Mouse (Mus musculus) MEL (cell line): ENCODE measurements around the gene Baiap2l1. TPM values are rescaled to one million over a fixed set of nuclear protein-coding genes. Genes with fewer than 3 reads are reported as not detected.
"Not testable (repeated sequence)": the region's sequence is repeated elsewhere in the genome, so short reads cannot be mapped to it uniquely, and the experiment has no call there.

Experiments
- DNase-seq: peaks from one replicate; pipeline ENCODE4 v3.0.0; 2011; ENCODE audit warnings: low read depth, low spot score
- H3K27ac ChIP-seq: 2 replicates; pipeline ENCODE4 v1.5.1; 2012; ENCODE audit warnings: low read depth, mild to moderate bottlenecking, control low read depth, low read length, moderate library complexity; ENCODE audit not compliant: control insufficient read depth
- H3K27me3 ChIP-seq, 2 experiments: fragments of 150-350 bp in 1 of 2; sonication (generic) in 1 of 2; 2 replicates each; pipeline ENCODE4 v1.6.1; 2012; ENCODE audit warnings: low read length in 2 of 2, mild to moderate bottlenecking in 2 of 2, improper control_type of control experiment in 1 of 2, moderate library complexity in 1 of 2; ENCODE audit not compliant: insufficient read depth in 2 of 2, control insufficient read depth in 1 of 2
- H3K36me3 ChIP-seq, 2 experiments: 2 replicates each; pipeline ENCODE4 v1.6.1; 2012 to 2014; ENCODE audit warnings: low read length in 2 of 2, improper control_type of control experiment in 1 of 2, inconsistent platforms in 1 of 2, mild to moderate bottlenecking in 1 of 2; ENCODE audit not compliant: insufficient read depth in 2 of 2, control insufficient read depth in 1 of 2
- H3K4me1 ChIP-seq, 2 experiments: fragments of 150-350 bp in 1 of 2; sonication (generic) in 1 of 2; 2 replicates each; pipeline ENCODE4 v1.6.1; 2012; ENCODE audit warnings: low read length in 2 of 2, improper control_type of control experiment in 1 of 2, mild to moderate bottlenecking in 1 of 2; ENCODE audit not compliant: insufficient read depth in 2 of 2, control insufficient read depth in 1 of 2
- H3K4me3 ChIP-seq, 2 experiments: fragments of 150-350 bp in 1 of 2; sonication (generic) in 1 of 2; 2 replicates each; pipeline ENCODE4 v1.5.1; 2012; ENCODE audit warnings: low read depth in 2 of 2, low read length in 2 of 2, mild to moderate bottlenecking in 2 of 2, moderate library complexity in 2 of 2, control low read depth in 1 of 2, improper control_type of control experiment in 1 of 2; ENCODE audit not compliant: control insufficient read depth in 1 of 2, insufficient read depth in 1 of 2
- H3K79me2 ChIP-seq: 2 replicates; pipeline ENCODE4 v1.6.1; 2012; ENCODE audit warnings: mild to moderate bottlenecking, low read length, moderate library complexity; ENCODE audit not compliant: control insufficient read depth, poor library complexity, insufficient read depth
- H3K9ac ChIP-seq: 2 replicates; pipeline ENCODE4 v1.6.1; 2012; ENCODE audit warnings: low read depth, mild to moderate bottlenecking, control low read depth, low read length, moderate library complexity; ENCODE audit not compliant: control insufficient read depth, poor library complexity, severe bottlenecking
- H3K9me3 ChIP-seq: fragments of 150-350 bp; sonication (generic); replicated peaks from 2 replicates; pipeline ENCODE4 v1.6.1; 2012; ENCODE audit warnings: mild to moderate bottlenecking, low read length, improper control_type of control experiment, moderate library complexity; ENCODE audit not compliant: insufficient read depth
- BHLHE40 ChIP-seq: IDR thresholded peaks from 2 replicates; pipeline ENCODE4 v1.6.1; 2012; ENCODE audit warnings: low read depth, mild to moderate bottlenecking, inconsistent platforms, low read length, improper control_type of control experiment, borderline replicate concordance
- CHD2 ChIP-seq: IDR thresholded peaks from 2 replicates; pipeline ENCODE4 v1.6.1; 2011; ENCODE audit warnings: low read length, improper control_type of control experiment
- GABPA ChIP-seq: IDR thresholded peaks from 2 replicates; pipeline ENCODE4 v1.6.1; 2012; ENCODE audit warnings: low read depth, mild to moderate bottlenecking, inconsistent platforms, low read length, improper control_type of control experiment, moderate library complexity
- HCFC1 ChIP-seq: IDR thresholded peaks from 2 replicates; pipeline ENCODE4 v1.6.1; 2012; ENCODE audit warnings: low read depth, mild to moderate bottlenecking, inconsistent platforms, low read length, improper control_type of control experiment, moderate library complexity
- MAZ ChIP-seq: IDR thresholded peaks from 2 replicates; pipeline ENCODE4 v1.6.1; 2012; ENCODE audit warnings: low read depth, mild to moderate bottlenecking, inconsistent platforms, low read length, improper control_type of control experiment
- MEF2A ChIP-seq: IDR thresholded peaks from 2 replicates; pipeline ENCODE4 v1.6.1; 2014; ENCODE audit warnings: low read depth, mild to moderate bottlenecking, inconsistent platforms, low read length, improper control_type of control experiment; ENCODE audit not compliant: poor library complexity, insufficient replicate concordance, severe bottlenecking; ENCODE audit errors: extremely low read depth
- MXI1 ChIP-seq: IDR thresholded peaks from 2 replicates; pipeline ENCODE4 v1.6.1; 2011; ENCODE audit warnings: mild to moderate bottlenecking, low read depth, low read length, improper control_type of control experiment
- POLR2A ChIP-seq, 2 experiments: IDR thresholded peaks; 2 replicates each; pipeline ENCODE4 v1.6.1; 2011 to 2012; ENCODE audit warnings: low read length in 2 of 2, mild to moderate bottlenecking in 2 of 2, control low read depth in 1 of 2, improper control_type of control experiment in 1 of 2, low read depth in 1 of 2, moderate library complexity in 1 of 2; ENCODE audit not compliant: control insufficient read depth in 1 of 2, insufficient read depth in 1 of 2, poor library complexity in 1 of 2
- POLR2AphosphoS2 ChIP-seq: IDR thresholded peaks from 2 replicates; pipeline ENCODE4 v1.6.1; 2011; ENCODE audit warnings: low read length, improper control_type of control experiment
- POLR2AphosphoS5 ChIP-seq: IDR thresholded peaks from 2 replicates; pipeline ENCODE4 v1.6.1; 2012; ENCODE audit warnings: low read depth, borderline replicate concordance, mild to moderate bottlenecking, inconsistent platforms, low read length, moderate library complexity, mixed read lengths
- RCOR1 ChIP-seq: IDR thresholded peaks from 2 replicates; pipeline ENCODE4 v1.6.1; 2012; ENCODE audit warnings: low read depth, mild to moderate bottlenecking, inconsistent platforms, low read length, improper control_type of control experiment
- SIN3A ChIP-seq: IDR thresholded peaks from 2 replicates; pipeline ENCODE4 v1.6.1; 2012; ENCODE audit warnings: low read length, improper control_type of control experiment, inconsistent platforms
- TAL1 ChIP-seq: IDR thresholded peaks from 2 replicates; pipeline ENCODE4 v1.6.1; 2012; ENCODE audit warnings: mild to moderate bottlenecking, inconsistent platforms, low read length, moderate library complexity, mixed read lengths
- USF1 ChIP-seq: IDR thresholded peaks from 2 replicates; pipeline ENCODE4 v1.6.1; 2014; ENCODE audit warnings: low read depth, mild to moderate bottlenecking, inconsistent platforms, low read length, improper control_type of control experiment, moderate library complexity
- ZC3H11A ChIP-seq: IDR thresholded peaks from 2 replicates; pipeline ENCODE4 v1.6.1; 2012; ENCODE audit warnings: low read depth, mild to moderate bottlenecking, inconsistent platforms, low read length, improper control_type of control experiment
- ZMIZ1 ChIP-seq: IDR thresholded peaks from 2 replicates; pipeline ENCODE4 v1.6.1; 2012; ENCODE audit warnings: low read depth, mild to moderate bottlenecking, inconsistent platforms, low read length, improper control_type of control experiment, moderate library complexity
- ZNF384 ChIP-seq: IDR thresholded peaks from 2 replicates; pipeline ENCODE4 v1.6.1; 2012; ENCODE audit warnings: low read depth, mild to moderate bottlenecking, inconsistent platforms, low read length, improper control_type of control experiment
- polyA plus RNA-seq, 2 experiments: library from polyadenylated mRNA; stranded (reverse) in 1 of 2; unstranded in 1 of 2; fragments of >175 nt in 1 of 2; fragments of >200 nt in 1 of 2; gene quantifications; 2 replicates each; pipeline versions ENCODE4 v1.2.1 to v1.2.4; 2012; ENCODE audit warnings: low replicate concordance in 2 of 2, low read depth in 1 of 2; ENCODE audit not compliant: insufficient read length in 2 of 2, insufficient read depth in 1 of 2, missing spikeins in 1 of 2
- total RNA-seq: library from RNA; depleted of rRNA; stranded (reverse); fragments of 300-350 nt; gene quantifications from 2 replicates; pipeline ENCODE4 v1.2.3, GENCODE M21; 2012

Baiap2l1 gene
- total and polyA plus RNA-seq, 3 experiments, result 0.06 TPM; not detected in 2

DNA sequence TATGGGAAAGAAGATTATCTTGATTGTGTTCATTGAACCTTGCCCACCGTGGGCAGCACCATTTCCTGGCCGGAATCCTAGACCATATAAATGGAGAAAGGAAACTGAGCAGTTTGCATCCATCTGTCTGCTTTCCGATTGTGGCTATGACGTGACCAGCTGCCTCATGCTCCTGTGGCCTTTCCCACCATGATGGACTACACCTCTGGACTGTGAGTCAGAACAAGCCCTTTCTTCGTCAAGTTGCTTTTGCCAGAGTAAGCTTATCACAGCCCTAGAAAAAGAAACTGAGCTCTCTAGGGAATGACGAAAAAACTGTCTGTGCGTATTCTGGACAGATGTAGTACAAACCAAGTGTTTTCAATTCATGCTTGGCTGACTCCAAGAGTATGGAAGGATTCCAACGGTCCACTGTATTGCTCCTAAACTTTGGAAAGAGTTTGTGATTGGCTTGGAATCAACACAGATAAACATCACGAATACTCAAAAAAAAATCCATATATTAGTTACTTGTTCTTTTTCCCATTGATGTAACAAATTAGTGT, 10.8 kb upstream of the Baiap2l1 start:
- no peak overlapping the region for H3K27ac ChIP-seq
- H3K4me3 ChIP-seq, result no peak overlapping the region
- no peak overlapping the region for H3K9ac ChIP-seq
- no peaks in the 10 kb centered on the region for H3K27me3 ChIP-seq
- TF ChIP-seq BHLHE40 (no peak), RCOR1 (no peak), SIN3A (no peak), ZC3H11A (no peak), POLR2AphosphoS5 (no peak), MXI1 (no peak), GABPA (no peak), ZMIZ1 (no peak), TAL1 (no peak), ZNF384 (no peak), POLR2AphosphoS2 (no peak), HCFC1 (no peak)
- H3K9me3 ChIP-seq, result no peaks in the 10 kb centered on the region
- H3K79me2 ChIP-seq, result no peaks in the 10 kb centered on the region
- DNase-seq, result no peak
- H3K4me1 ChIP-seq, result no peaks in the 10 kb centered on the region
- H3K36me3 ChIP-seq, result no peaks in the 10 kb centered on the region

DNA sequence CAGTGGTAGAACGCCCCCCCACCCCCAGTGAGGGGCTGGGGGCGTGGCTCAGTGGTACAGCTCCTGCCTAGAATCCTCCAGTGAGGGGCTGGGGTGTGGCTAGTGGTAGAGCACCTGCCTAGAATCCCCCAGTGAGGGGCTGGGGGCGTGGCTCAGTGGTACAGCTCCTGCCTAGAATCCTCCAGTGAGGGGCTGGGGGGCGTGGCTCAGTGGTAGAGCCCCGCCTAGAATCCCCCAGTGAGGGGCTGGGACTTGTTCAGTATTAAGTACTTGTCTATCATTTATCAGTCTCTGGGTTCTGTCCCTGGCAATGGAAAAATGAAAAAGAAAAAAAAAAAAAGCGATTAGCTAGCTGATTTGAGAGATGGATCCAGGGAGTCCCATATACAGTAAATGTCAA, 8.6 kb upstream of the Baiap2l1 start:
- H3K4me3 ChIP-seq, H3K27ac ChIP-seq, H3K9ac ChIP-seq, H3K27me3 ChIP-seq, H3K4me1 ChIP-seq, H3K9me3 ChIP-seq, H3K79me2 ChIP-seq, H3K36me3 ChIP-seq, DNase-seq: not testable (repeated sequence)

DNA sequence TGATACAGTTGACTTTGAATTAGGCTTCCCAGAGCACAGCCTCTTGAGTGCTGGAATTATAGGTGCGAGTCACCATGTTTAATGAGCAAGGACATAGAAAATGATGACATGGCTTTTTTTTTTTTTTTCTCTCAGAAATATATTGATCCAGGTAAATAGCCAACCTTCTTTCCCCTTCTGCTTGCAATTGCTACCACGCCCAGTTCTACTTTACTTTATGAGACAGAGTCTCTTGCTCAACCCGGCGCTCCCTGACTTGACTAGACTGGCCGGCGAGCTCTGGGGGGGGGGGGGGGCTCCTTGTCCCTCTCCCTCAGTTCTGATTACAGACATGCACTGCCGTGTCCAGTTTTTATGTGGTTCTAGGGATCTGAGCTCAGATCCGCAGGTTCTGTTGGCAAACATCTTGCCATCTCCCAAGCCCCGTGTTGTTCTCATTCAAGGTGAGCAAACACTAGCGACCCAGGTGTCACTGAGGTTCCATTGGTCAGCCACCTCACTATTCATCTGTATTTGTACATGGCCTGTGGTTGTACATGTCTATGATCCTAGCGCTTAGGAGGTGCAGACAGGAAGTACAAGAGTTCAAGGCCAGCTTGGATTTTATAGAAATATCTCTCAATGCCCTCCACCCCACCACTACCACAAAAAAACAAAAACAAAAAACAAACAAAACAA, 6.9 kb upstream of the Baiap2l1 start:
- Histone ChIP-seq H3K4me3 (no peak overlapping the region), H3K9me3 (no peaks in the 10 kb centered on the region), H3K4me1 (no peaks in the 10 kb centered on the region), H3K27me3 (no peaks in the 10 kb centered on the region), H3K79me2 (no peaks in the 10 kb centered on the region), H3K9ac (no peak overlapping the region), H3K27ac (no peak overlapping the region), H3K36me3 (no peaks in the 10 kb centered on the region)
- no peak for DNase-seq
- TF ChIP-seq MAZ (no peak), USF1 (no peak), TAL1 (no peak), MEF2A (no peak), ZMIZ1 (no peak), CHD2 (no peak), POLR2A (IDR thresholded peaks at IDR 0.05; ENCODE audit: control insufficient read depth in 1 of 2, insufficient read depth in 1 of 2, low read depth in 1 of 2, low read length in 2 of 2, poor library complexity in 1 of 2) (no peak)
